Comparison of ENCODE assay signal across 8 mouse cellular contexts in the genomic region with DNA sequence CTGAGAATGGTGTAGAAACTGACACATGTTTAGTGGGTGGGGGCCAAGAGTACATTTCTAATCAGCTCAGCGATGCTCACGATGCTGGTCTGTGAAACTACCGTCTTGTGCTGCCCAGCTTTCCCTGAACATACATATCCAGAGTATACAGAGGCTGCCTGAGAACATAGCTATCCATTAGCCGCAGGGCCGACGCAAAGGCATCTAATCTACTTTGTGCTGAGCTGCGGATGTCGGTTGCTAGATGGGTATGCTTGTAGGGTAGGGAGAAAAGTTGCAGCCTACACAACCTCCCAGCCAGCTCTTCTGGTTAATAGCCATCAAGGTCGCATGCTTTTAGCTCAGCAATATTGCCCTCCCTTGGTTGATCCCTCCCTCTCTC. TPM values are rescaled to one million over a fixed set of nuclear protein-coding genes. Genes with fewer than 3 reads are reported as not detected.
DNase-seq lines count a peak whose midpoint lies in the region; ATAC-seq and TF ChIP-seq lines count a peak whose summit lies in the region.
"Had no signal": no experiment of that assay in that cellular context is flagged by ENCODE, and none has a peak within 500 bp of the region (broad histone marks: within the 10 kb centered on the region; RNA-seq: fewer than 3 reads in every experiment).

No protein-coding gene starts in this region.

- ATAC-seq in liver, embryonic 12.5 days: no peak
- ATAC-seq in liver, postnatal 0 days: no peak
- 0 out of 2 replicates have a peak, but pooled peaks have one; percentile 10 for ATAC-seq in forebrain, embryonic 12.5 days (ENCODE audit: low FRiP score)
- peak; percentile 16 for ATAC-seq in hindbrain, postnatal 0 days
- ATAC-seq in stomach, embryonic 14.5 days (ENCODE audit: insufficient number of reproducible peaks, insufficient read depth, low FRiP score, low read depth): peak; percentile 14; the same call in 1 of the 2 replicates

- H3K9me3 ChIP-seq in liver, embryonic 12.5 days (replicated peaks): no peaks in the 10 kb centered on the region
- H3K9me3 ChIP-seq in liver, postnatal 0 days (ENCODE audit: low read length): no peaks in the 10 kb centered on the region
- H3K9me3 ChIP-seq in forebrain, embryonic 12.5 days: no peaks in the 10 kb centered on the region
- H3K9me3 ChIP-seq in hindbrain, postnatal 0 days (ENCODE audit: low read length): no peaks in the 10 kb centered on the region
- H3K9me3 ChIP-seq in stomach, embryonic 14.5 days (ENCODE audit: control insufficient read depth, low read depth, low read length): no peaks in the 10 kb centered on the region

- peak overlapping the region; percentile 63; the same call in 1 of the 2 replicates for H3K4me2 ChIP-seq in liver, embryonic 12.5 days
- no peak overlapping the region for H3K4me2 ChIP-seq in liver, postnatal 0 days (ENCODE audit: low read depth, low read length)
- peak overlapping the region; percentile 92 for H3K4me2 ChIP-seq in forebrain, embryonic 12.5 days
- peak overlapping the region; percentile 91 for H3K4me2 ChIP-seq in hindbrain, postnatal 0 days (ENCODE audit: low read depth, low read length)
- H3K4me2 ChIP-seq in stomach, embryonic 14.5 days (replicated peaks; ENCODE audit: low read depth, low read length): peak overlapping the region; percentile 70; the same call in 1 of the 2 replicates

- H3K27ac ChIP-seq in liver, embryonic 12.5 days: no peak overlapping the region
- no peak overlapping the region for H3K27ac ChIP-seq in liver, postnatal 0 days (ENCODE audit: low read depth)
- H3K27ac ChIP-seq in forebrain, embryonic 12.5 days: no peak overlapping the region
- H3K27ac ChIP-seq in hindbrain, postnatal 0 days: no peak overlapping the region
- no peak overlapping the region for H3K27ac ChIP-seq in stomach, embryonic 14.5 days (ENCODE audit: low read length)

- no peak for DNase-seq in liver, postnatal 0 days
- DNase-seq in hindbrain, postnatal 0 days (ENCODE audit: low spot score): no peak
- DNase-seq in urinary bladder, postnatal 14 days (ENCODE audit: low spot score): no peak
- DNase-seq in spleen, adult 18-20 months: no peak

- peaks cover 15% of the 10 kb centered on the region for H3K4me1 ChIP-seq in liver, embryonic 12.5 days
- H3K4me1 ChIP-seq in liver, postnatal 0 days (ENCODE audit: insufficient read depth): no peaks in the 10 kb centered on the region; the same call in 1 of the 2 replicates
- peaks cover 16% of the 10 kb centered on the region for H3K4me1 ChIP-seq in forebrain, embryonic 12.5 days
- peaks cover 6% of the 10 kb centered on the region for H3K4me1 ChIP-seq in hindbrain, postnatal 0 days (ENCODE audit: insufficient read depth, low read length)
- H3K4me1 ChIP-seq in stomach, embryonic 14.5 days (ENCODE audit: control insufficient read depth, insufficient read depth, low read length): peaks cover 7% of the 10 kb centered on the region; the same call in 1 of the 2 replicates

- 51% methylated on average over 9 of the region's 9 CpGs for WGBS in liver, embryonic 12.5 days (ENCODE audit: insufficient replicate concordance)
- WGBS in liver, postnatal 0 days (ENCODE audit: insufficient replicate concordance): 59% methylated on average over 9 of the region's 9 CpGs
- 64% methylated on average over 9 of the region's 9 CpGs for WGBS in forebrain, embryonic 12.5 days
- WGBS in hindbrain, postnatal 0 days: 39% methylated on average over 9 of the region's 9 CpGs
- WGBS in stomach, embryonic 14.5 days: 49% methylated on average over 9 of the region's 9 CpGs

- no peaks in the 10 kb centered on the region for H3K36me3 ChIP-seq in liver, embryonic 12.5 days
- H3K36me3 ChIP-seq in liver, postnatal 0 days (replicated peaks; ENCODE audit: insufficient read depth, low read length): no peaks in the 10 kb centered on the region
- no peaks in the 10 kb centered on the region for H3K36me3 ChIP-seq in forebrain, embryonic 12.5 days (replicated peaks)
- H3K36me3 ChIP-seq in hindbrain, postnatal 0 days (ENCODE audit: insufficient read depth, low read length): no peaks in the 10 kb centered on the region
- H3K36me3 ChIP-seq in stomach, embryonic 14.5 days (ENCODE audit: control insufficient read depth, insufficient read depth, low read length): no peaks in the 10 kb centered on the region

- H3K27me3 ChIP-seq in liver, embryonic 12.5 days (replicated peaks): peaks cover 59% of the 10 kb centered on the region
- H3K27me3 ChIP-seq in liver, postnatal 0 days (ENCODE audit: insufficient read depth, low read length): peaks cover 14% of the 10 kb centered on the region
- peaks cover 30% of the 10 kb centered on the region for H3K27me3 ChIP-seq in forebrain, embryonic 12.5 days
- H3K27me3 ChIP-seq in hindbrain, postnatal 0 days (ENCODE audit: insufficient read depth, low read length): no peaks in the 10 kb centered on the region; the same call in 1 of the 2 replicates
- 0 out of 2 replicates have a peak, but pooled peaks cover 7% of the 10 kb centered on the region for H3K27me3 ChIP-seq in stomach, embryonic 14.5 days (ENCODE audit: control insufficient read depth, insufficient read depth, low read length)

- no peak for TF ChIP-seq EP300 in liver, postnatal 0 days (IDR thresholded peaks at IDR 0.05; ENCODE audit: low read depth)

- no peak overlapping the region for H3K9ac ChIP-seq in liver, embryonic 12.5 days
- no peak overlapping the region for H3K9ac ChIP-seq in liver, postnatal 0 days (replicated peaks)
- peak overlapping the region; percentile 48; the same call in 1 of the 2 replicates for H3K9ac ChIP-seq in forebrain, embryonic 12.5 days
- peak overlapping the region; percentile 47; the same call in 1 of the 2 replicates for H3K9ac ChIP-seq in hindbrain, postnatal 0 days (replicated peaks; ENCODE audit: low read length)
- H3K9ac ChIP-seq in stomach, embryonic 14.5 days (replicated peaks; ENCODE audit: low read depth, low read length): no peak overlapping the region

- no peak for TF ChIP-seq CTCF in liver, postnatal 0 days (IDR thresholded peaks at IDR 0.05; ENCODE audit: low read depth)
- TF ChIP-seq CTCF in hindbrain, postnatal 0 days (IDR thresholded peaks at IDR 0.05; ENCODE audit: low read depth): no peak

- H3K4me3 ChIP-seq in liver, embryonic 12.5 days: no peak overlapping the region
- no peak overlapping the region for H3K4me3 ChIP-seq in liver, postnatal 0 days (ENCODE audit: low read depth, low read length)
- H3K4me3 ChIP-seq in forebrain, embryonic 12.5 days (replicated peaks): peak overlapping the region; percentile 45
- H3K4me3 ChIP-seq in hindbrain, postnatal 0 days (ENCODE audit: low read length): peak overlapping the region; percentile 41
- H3K4me3 ChIP-seq in stomach, embryonic 14.5 days (ENCODE audit: low read depth, low read length): no peak overlapping the region

RNA-seq across cellular contexts. Expression of gene Prune2, which starts 0.7 kb away (rescaled TPM):
- polyA plus RNA-seq in liver, embryonic 12.5 days (2016; fragmentation: Nextera tagmentation; extraction: Ambion mirVana): 0.95 and 0.96 TPM in 2 replicates
- 0.67 and 0.72 TPM in 2 replicates for polyA plus RNA-seq in liver, postnatal 0 days (2015; fragmentation: Nextera tagmentation; extraction: Ambion mirVana)
- 1.5 and 2.8 TPM in 2 replicates for polyA plus RNA-seq in forebrain, embryonic 12.5 days (2016; fragmentation: Nextera tagmentation; extraction: Ambion mirVana)
- total RNA-seq in hindbrain, postnatal 0 days (2014; rRNA removed): 15.1 and 17.4 TPM in 2 replicates
- 12.4 and 14.1 TPM in 2 replicates for polyA plus RNA-seq in hindbrain, postnatal 0 days (2015; fragmentation: Nextera tagmentation; extraction: Ambion mirVana)
- 2.8 and 3.0 TPM in 2 replicates for polyA plus RNA-seq in stomach, embryonic 14.5 days (2014; fragmentation: Nextera tagmentation; extraction: Ambion mirVana)
- total RNA-seq: MEL had no signal

Comparison
In these comparisons a context has a peak if more than half of its experiments do, and no peak if none do; other contexts are left out.
1. ATAC-seq: peak in forebrain, embryonic 12.5 days (single experiment), hindbrain, postnatal 0 days (single experiment) and stomach, embryonic 14.5 days (single experiment); none in liver, embryonic 12.5 days (single experiment) and liver, postnatal 0 days (single experiment).
2. H3K4me3 ChIP-seq: peak in forebrain, embryonic 12.5 days (single experiment) and hindbrain, postnatal 0 days (single experiment); none in liver, embryonic 12.5 days (single experiment), liver, postnatal 0 days (single experiment) and stomach, embryonic 14.5 days (single experiment).
3. H3K9ac ChIP-seq: peak in forebrain, embryonic 12.5 days (single experiment) and hindbrain, postnatal 0 days (single experiment); none in liver, embryonic 12.5 days (single experiment), liver, postnatal 0 days (single experiment) and stomach, embryonic 14.5 days (single experiment).